Mouse (Mus musculus) stomach, postnatal 0 days (tissue): Measurements from ENCODE around the gene Ncapg. TPM values are rescaled to one million over a fixed set of nuclear protein-coding genes. Genes with fewer than 3 reads are reported as not detected.

Source experiments
- ATAC-seq: fragments of 200-750 bp; cut with Nextera tagmentation; 2 replicates; pipeline ENCODE4 v1.8.0; 2017; ENCODE audit not compliant: low FRiP score, low TSS enrichment
- DNase-seq: peaks from one replicate; pipeline ENCODE4 v3.0.0-alpha.2; 2016; ENCODE audit warnings: low spot score
- H3K27ac ChIP-seq: fragments of 300-500 bp; sonication (generic); replicated peaks from 2 replicates; pipeline ENCODE4 v1.5.1; 2014; ENCODE audit warnings: mild to moderate bottlenecking, control low read depth
- H3K27me3 ChIP-seq: fragments of 300-500 bp; sonication (generic); 2 replicates; pipeline ENCODE4 v1.6.1; 2014; ENCODE audit warnings: low read length; ENCODE audit not compliant: control insufficient read depth, insufficient read depth
- H3K36me3 ChIP-seq: fragments of 300-500 bp; sonication (generic); 2 replicates; pipeline ENCODE4 v1.6.1; 2014; ENCODE audit warnings: low read length, mixed read lengths; ENCODE audit not compliant: control insufficient read depth, insufficient read depth
- H3K4me1 ChIP-seq: fragments of 300-500 bp; sonication (generic); replicated peaks from 2 replicates; pipeline ENCODE4 v1.6.1; 2014; ENCODE audit warnings: antibody characterized with exemption; ENCODE audit not compliant: control insufficient read depth, insufficient read depth
- H3K4me2 ChIP-seq: fragments of 300-500 bp; sonication (generic); replicated peaks from 2 replicates; pipeline ENCODE4 v1.6.1; 2014; ENCODE audit warnings: low read depth, mild to moderate bottlenecking, control low read depth, moderate library complexity
- H3K4me3 ChIP-seq: fragments of 300-500 bp; sonication (generic); 2 replicates; pipeline ENCODE4 v1.5.1; 2014; ENCODE audit warnings: low read depth, low read length, control low read depth
- H3K9ac ChIP-seq: fragments of 300-500 bp; sonication (generic); 2 replicates; pipeline ENCODE4 v1.6.1; 2014; ENCODE audit warnings: mild to moderate bottlenecking, low read length, control low read depth, mixed read lengths
- H3K9me3 ChIP-seq: fragments of 300-500 bp; sonication (generic); 2 replicates; pipeline ENCODE4 v1.6.1; 2016; ENCODE audit warnings: low read length; ENCODE audit not compliant: control insufficient read depth
- CTCF ChIP-seq: IDR thresholded peaks from 2 replicates; pipeline ENCODE4 v1.5.1; 2016; ENCODE audit warnings: antibody characterized with exemption, low read depth, mild to moderate bottlenecking, moderate library complexity
- EP300 ChIP-seq: optimal IDR thresholded peaks from 2 replicates; pipeline ENCODE3; 2016; ENCODE audit warnings: antibody characterized with exemption
- WGBS: fragments of 180-500 bp; shearing (Covaris S2); extraction: QIAGEN DNeasy Blood & Tissue Kit; methylation state at CpG from one replicate; pipeline ENCODE4 v1.1.7; 2014; 5-methylcytosine and 5-hydroxymethylcytosine counted together
- polyA plus RNA-seq: library from polyadenylated mRNA; unstranded; fragments of >200 nt; fragmentation: Nextera tagmentation; extraction: Ambion mirVana; gene quantifications from 2 replicates; pipeline ENCODE4 v1.2.1, GENCODE M21; 2015

Ncapg gene
- polyA plus RNA-seq, 1 experiment from 2014 or later: 11.4 TPM

DNA sequence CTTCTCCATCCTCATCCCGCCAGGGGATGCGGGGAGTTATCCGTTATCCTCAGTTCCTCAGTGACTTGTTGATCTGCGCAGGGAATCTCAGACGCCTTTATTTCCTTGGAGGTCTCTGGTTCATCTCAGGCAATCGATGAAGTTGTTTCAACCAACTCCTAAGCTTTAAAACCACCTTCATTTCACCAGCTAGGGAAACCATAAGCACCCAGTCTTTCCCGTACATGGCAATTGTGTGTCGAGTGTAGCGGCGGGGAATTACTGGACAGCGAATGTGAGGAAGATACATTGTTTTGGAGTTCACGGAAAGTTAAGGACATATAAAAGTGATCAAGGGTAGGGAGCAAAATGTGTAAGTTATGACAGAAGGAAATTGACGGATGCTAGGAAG is 556 bp downstream of the Ncapg start:
- under 1% methylated on average over 13 of the region's 13 CpGs for whole genome bisulfite sequencing
- no peaks in the 10 kb centered on the region for H3K27me3 ChIP-seq
- ATAC-seq: no peak

DNA sequence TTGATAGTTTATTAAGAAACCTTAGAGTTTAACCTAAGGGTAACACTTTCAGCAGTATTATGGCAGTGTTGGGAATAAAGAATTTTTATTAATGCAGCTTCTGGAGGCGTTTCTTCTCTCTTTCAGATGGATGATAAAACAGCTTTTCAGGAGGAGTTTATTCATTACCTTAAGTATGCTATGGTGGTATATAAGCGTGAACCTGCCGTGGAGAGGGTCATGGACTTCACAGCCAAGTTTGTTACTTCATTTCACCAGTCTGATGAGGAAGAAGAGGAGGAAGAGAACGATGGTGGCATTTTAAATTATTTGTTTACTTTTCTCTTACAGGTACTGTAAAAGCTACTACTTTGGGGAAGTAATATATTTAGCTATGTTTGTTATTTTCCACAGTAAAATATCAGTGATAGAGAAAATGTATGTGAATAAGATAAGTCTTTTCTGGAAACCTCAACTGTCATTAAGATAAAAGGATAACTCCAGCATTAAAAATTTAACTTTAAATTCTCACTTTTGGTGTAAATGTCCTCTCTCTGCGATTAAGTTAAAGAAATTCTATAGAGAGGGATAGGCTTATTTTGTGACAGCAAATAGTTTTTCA is 1.3 kb downstream of the Ncapg start:
- H3K9me3 ChIP-seq: no peaks in the 10 kb centered on the region
- 45% methylated on average over 5 of the region's 5 CpGs for WGBS
- ATAC-seq: no peak
- H3K9ac ChIP-seq: no peak overlapping the region
- no peaks in the 10 kb centered on the region for H3K27me3 ChIP-seq
- DNase-seq: no peak
- TF ChIP-seq EP300 (no peak), CTCF (no peak)
- H3K4me3 ChIP-seq: peak overlapping the region; percentile 70
- no peak overlapping the region for H3K27ac ChIP-seq
- no peaks in the 10 kb centered on the region for H3K36me3 ChIP-seq
- H3K4me2 ChIP-seq: peak overlapping the region; percentile 96; the same call in 1 of the 2 replicates
- no peaks in the 10 kb centered on the region for H3K4me1 ChIP-seq

More for the DNA sequence above, 556 bp downstream of the Ncapg start:
- H3K4me1 ChIP-seq: no peaks in the 10 kb centered on the region
- H3K9ac ChIP-seq: peak overlapping the region; percentile 61
- peak overlapping the region; percentile 70 for H3K4me3 ChIP-seq
- H3K36me3 ChIP-seq: no peaks in the 10 kb centered on the region
- H3K27ac ChIP-seq: peak overlapping the region; percentile 73; the same call in 1 of the 2 replicates
- no peak for TF ChIP-seq CTCF
- TF ChIP-seq EP300: no peak
- H3K9me3 ChIP-seq: no peaks in the 10 kb centered on the region
- peak overlapping the region; percentile 96 for H3K4me2 ChIP-seq
- no peak for DNase-seq

DNA sequence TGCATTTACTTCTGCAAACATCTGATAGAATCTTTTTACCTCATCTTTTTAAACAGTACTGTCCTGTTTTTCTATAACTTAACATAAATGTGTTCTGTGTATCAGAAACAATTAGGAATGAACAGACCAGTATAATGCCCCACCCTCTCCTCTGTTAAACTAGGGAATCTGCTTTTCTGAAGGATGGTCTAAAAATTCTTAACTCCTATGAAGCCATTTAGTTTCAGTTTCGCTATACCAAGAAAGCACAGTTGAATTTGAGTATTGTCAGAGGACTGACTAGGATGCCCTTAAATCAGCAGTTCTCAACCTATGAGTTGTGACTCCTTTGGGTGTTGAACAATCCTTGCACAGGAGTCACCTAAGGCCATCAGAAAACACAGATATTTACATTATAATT is 5.3 kb downstream of the Ncapg start:
- H3K9me3 ChIP-seq: no peaks in the 10 kb centered on the region
- H3K36me3 ChIP-seq: peaks cover 3% of the 10 kb centered on the region; the same call in 1 of the 2 replicates
- no peaks in the 10 kb centered on the region for H3K27me3 ChIP-seq
- no peak for ATAC-seq
- TF ChIP-seq EP300: no peak
- H3K27ac ChIP-seq: no peak overlapping the region
- DNase-seq: no peak
- no peak overlapping the region for H3K4me3 ChIP-seq
- no peaks in the 10 kb centered on the region for H3K4me1 ChIP-seq
- H3K4me2 ChIP-seq: no peak overlapping the region
- 98% methylated on average over 1 of the region's 1 CpGs for WGBS
- H3K9ac ChIP-seq: no peak overlapping the region

DNA sequence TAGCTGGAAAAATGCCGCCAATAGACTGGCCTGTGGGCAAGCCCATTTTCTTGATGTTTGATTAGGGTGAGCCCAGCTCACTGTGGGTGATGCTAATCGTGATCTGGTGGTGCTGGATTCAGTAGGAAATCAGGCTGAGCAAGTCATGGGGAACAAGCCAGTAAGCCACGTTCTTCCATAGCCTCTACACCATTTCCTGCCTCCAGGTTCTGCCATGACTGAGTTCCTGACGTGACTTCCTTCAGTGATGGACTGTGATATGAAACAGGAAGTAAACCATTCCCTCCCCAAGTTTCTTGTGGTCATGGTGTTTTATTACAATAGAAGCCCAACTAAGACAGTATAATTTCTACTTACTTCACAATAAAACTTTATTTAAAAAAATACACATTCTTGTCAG is 7.9 kb downstream of the Ncapg start:
- TF ChIP-seq EP300: no peak
- TF ChIP-seq CTCF: no peak

DNA sequence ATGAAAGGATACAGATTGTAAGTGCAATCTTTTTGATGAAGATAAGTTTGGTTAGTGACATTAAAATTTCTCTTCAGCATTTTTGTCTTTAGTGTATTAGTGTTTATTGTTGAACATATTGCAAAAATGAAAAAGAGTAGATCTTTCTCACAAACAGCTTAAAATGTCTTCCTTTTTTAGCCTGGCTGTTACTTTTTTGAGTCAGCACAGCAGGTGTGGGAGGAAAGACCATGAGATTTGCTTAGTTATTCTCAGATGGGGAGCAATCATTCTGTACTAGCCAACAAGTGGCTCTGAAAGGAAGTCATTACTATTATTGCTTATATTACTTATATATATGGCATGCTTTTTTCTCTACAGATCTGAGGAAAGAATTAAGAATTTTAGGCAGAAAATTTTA is 10.2 kb downstream of the Ncapg start:
- no peak overlapping the region for H3K27ac ChIP-seq
- peaks cover 3% of the 10 kb centered on the region; the same call in 1 of the 2 replicates for H3K36me3 ChIP-seq
- no peak overlapping the region for H3K9ac ChIP-seq
- H3K4me1 ChIP-seq: no peaks in the 10 kb centered on the region
- H3K4me2 ChIP-seq: no peak overlapping the region
- no peaks in the 10 kb centered on the region for H3K27me3 ChIP-seq
- H3K9me3 ChIP-seq: no peaks in the 10 kb centered on the region
- no peak for DNase-seq
- no peak overlapping the region for H3K4me3 ChIP-seq
- no peak for ATAC-seq
- TF ChIP-seq CTCF: no peak
- no peak for TF ChIP-seq EP300

More for the DNA sequence above, 7.9 kb downstream of the Ncapg start:
- ATAC-seq (no peak), DNase-seq (no peak)
- no peak overlapping the region for H3K27ac ChIP-seq
- H3K9me3 ChIP-seq: no peaks in the 10 kb centered on the region
- 64% methylated on average over 4 of the region's 4 CpGs for WGBS
- H3K9ac ChIP-seq: no peak overlapping the region
- H3K36me3 ChIP-seq: peaks cover 3% of the 10 kb centered on the region; the same call in 1 of the 2 replicates
- H3K4me3 ChIP-seq: no peak overlapping the region
- H3K4me1 ChIP-seq: no peaks in the 10 kb centered on the region
- H3K4me2 ChIP-seq: no peak overlapping the region
- H3K27me3 ChIP-seq: no peaks in the 10 kb centered on the region

DNA sequence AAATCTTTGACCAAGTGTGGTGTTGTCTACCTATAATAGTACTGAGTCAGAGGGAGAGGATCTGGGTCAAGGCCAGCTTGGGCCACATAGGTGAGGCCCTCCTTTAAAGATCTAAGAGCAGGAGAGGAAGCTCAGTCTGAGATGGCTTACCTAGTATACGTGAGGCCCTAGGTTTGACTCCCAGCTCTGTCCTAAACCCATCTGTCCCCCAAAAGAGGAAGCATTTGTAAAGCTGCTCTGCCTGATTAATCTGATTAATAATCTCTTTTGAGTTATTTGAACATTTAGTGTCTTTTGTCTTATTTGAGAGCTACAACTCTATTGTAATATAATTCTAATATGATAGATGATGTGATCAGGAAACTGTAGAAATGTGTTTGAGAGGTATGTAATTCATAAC is 13.7 kb downstream of the Ncapg start:
- no peaks in the 10 kb centered on the region for H3K4me1 ChIP-seq
- 94% methylated on average over 1 of the region's 1 CpGs for WGBS
- H3K4me3 ChIP-seq: no peak overlapping the region
- no peaks in the 10 kb centered on the region for H3K36me3 ChIP-seq
- H3K4me2 ChIP-seq: no peak overlapping the region
- H3K27ac ChIP-seq: no peak overlapping the region
- ATAC-seq: no peak
- H3K27me3 ChIP-seq: no peaks in the 10 kb centered on the region
- no peaks in the 10 kb centered on the region for H3K9me3 ChIP-seq
- TF ChIP-seq CTCF (no peak), EP300 (no peak)
- no peak overlapping the region for H3K9ac ChIP-seq
- no peak for DNase-seq
